29 mouse cellular contexts compared by ENCODE assay signal in genomic region chr4:33869317-33869716, GRCm38 (mm10). TPM values are rescaled to one million over a fixed set of nuclear protein-coding genes. Genes with fewer than 3 reads are reported as not detected.
DNase-seq lines count a peak whose midpoint lies in the region; ATAC-seq lines count a peak whose summit lies in the region.
"Had no signal": no experiment of that assay in that cellular context is flagged by ENCODE, and none has a peak within 500 bp of the region (broad histone marks: within the 10 kb centered on the region; RNA-seq: fewer than 3 reads in every experiment).

No protein-coding gene starts in this region.

- DNase-seq in kidney, postnatal 10 days = no peak
- peak; percentile 6 for DNase-seq in Muller cell, postnatal 12 days (ENCODE audit: inconsistent ontology term)
- peak; percentile 5 for DNase-seq in kidney, postnatal 14 days
- no peak for DNase-seq in urinary bladder, postnatal 36 days (ENCODE audit: low spot score in 2 of 2)
- DNase-seq in spleen, adult 18-20 months = no peak
- DNase-seq: adrenal gland, postnatal 10 days; cerebellum, adult 18-20 months; cerebellum, postnatal 10 days; forebrain, postnatal 0 days; heart, adult 2 months; lung, postnatal 36 days; right cerebral cortex, postnatal 25 days; thymus, adult 2 months; thymus, postnatal 4 days had no signal

- peak; percentile 54; the same call in 1 of the 2 replicates for ATAC-seq in kidney, embryonic 15.5 days (replicated peaks; ENCODE audit: low FRiP score)
- ATAC-seq: forebrain, postnatal 0 days; intestine, postnatal 0 days; Patski had no signal

- H3K36me3 ChIP-seq in kidney, embryonic 15.5 days = no peaks in the 10 kb centered on the region
- H3K36me3 ChIP-seq: embryonic facial prominence, embryonic 13.5 days; forebrain, embryonic 10.5 days; G1E; heart, embryonic 12.5 days; limb, embryonic 12.5 days; lung, embryonic 15.5 days; midbrain, embryonic 12.5 days; neural tube, embryonic 13.5 days had no signal

- H3K4me1 ChIP-seq in kidney, embryonic 15.5 days = peaks cover 5% of the 10 kb centered on the region; the same call in 1 of the 2 replicates
- H3K4me1 ChIP-seq: embryonic facial prominence, embryonic 13.5 days; heart, embryonic 12.5 days; limb, embryonic 12.5 days; lung, embryonic 15.5 days; neural tube, embryonic 13.5 days had no signal

- no peak overlapping the region for H3K4me3 ChIP-seq in kidney, embryonic 15.5 days (replicated peaks)
- H3K4me3 ChIP-seq: embryonic facial prominence, embryonic 13.5 days; forebrain, embryonic 10.5 days; heart, adult 2 months; heart, embryonic 12.5 days; layer of hippocampus, adult 2 months; left cerebral cortex, adult 2 months; limb, embryonic 12.5 days; lung, embryonic 15.5 days; midbrain, embryonic 12.5 days; neural tube, embryonic 13.5 days had no signal

- H3K27me3 ChIP-seq in kidney, embryonic 15.5 days = no peaks in the 10 kb centered on the region
- H3K27me3 ChIP-seq: embryonic facial prominence, embryonic 13.5 days; heart, embryonic 12.5 days; limb, embryonic 12.5 days; lung, embryonic 15.5 days; midbrain, embryonic 12.5 days; neural tube, embryonic 13.5 days; Patski had no signal

- H3K27ac ChIP-seq in kidney, embryonic 15.5 days = no peak overlapping the region
- H3K27ac ChIP-seq: embryonic facial prominence, embryonic 13.5 days; forebrain, embryonic 10.5 days; heart, adult 2 months; hindbrain, embryonic 14.5 days; layer of hippocampus, adult 2 months; left cerebral cortex, adult 2 months; limb, embryonic 12.5 days; lung, embryonic 15.5 days; midbrain, embryonic 12.5 days; neural tube, embryonic 13.5 days had no signal

- WGBS in kidney, embryonic 15.5 days = 36% methylated on average over 5 of the region's 5 CpGs

- H3K9ac ChIP-seq in kidney, embryonic 15.5 days = no peak overlapping the region
- H3K9ac ChIP-seq: embryonic facial prominence, embryonic 13.5 days; forebrain, postnatal 0 days; heart, embryonic 12.5 days; hindbrain, embryonic 14.5 days; limb, embryonic 12.5 days; lung, embryonic 15.5 days; midbrain, embryonic 12.5 days; neural tube, embryonic 13.5 days had no signal

- no peaks in the 10 kb centered on the region for H3K9me3 ChIP-seq in kidney, embryonic 15.5 days (replicated peaks)
- H3K9me3 ChIP-seq: embryonic facial prominence, embryonic 13.5 days; forebrain, embryonic 10.5 days; G1E; heart, embryonic 12.5 days; limb, embryonic 12.5 days; lung, embryonic 15.5 days; midbrain, embryonic 12.5 days; neural tube, embryonic 13.5 days had no signal

- H3K4me2 ChIP-seq in kidney, embryonic 15.5 days = no peak overlapping the region
- H3K4me2 ChIP-seq: embryonic facial prominence, embryonic 13.5 days; heart, embryonic 12.5 days; hindbrain, embryonic 14.5 days; limb, embryonic 12.5 days; liver, embryonic 11.5 days; lung, embryonic 15.5 days; midbrain, embryonic 12.5 days; neural tube, embryonic 13.5 days had no signal

RNA-seq across cellular contexts. Expression of gene Cnr1, which starts 55.1 kb away (rescaled TPM):
- 0.77 and 0.78 TPM in 2 replicates for polyA plus RNA-seq in kidney, embryonic 15.5 days (2015; fragmentation: Nextera tagmentation; extraction: Ambion mirVana)
- polyA plus RNA-seq: G1E, Patski had no signal

Comparison
In these comparisons a context has a peak if more than half of its experiments do, and no peak if none do; other contexts are left out.
1. DNase-seq: peak in Muller cell, postnatal 12 days (single experiment) and kidney, postnatal 14 days (single experiment); none in kidney, postnatal 10 days (single experiment), urinary bladder, postnatal 36 days (0 of 2) and spleen, adult 18-20 months (0 of 2).